Mouse (Mus musculus): ENCODE results near the gene Ubac2. TPM values are rescaled to one million over a fixed set of nuclear protein-coding genes. Genes with fewer than 3 reads are reported as not detected.

Gene Ubac2
- total RNA-seq, 2 experiments from 2014 or later: 25.3 to 27.3 TPM

- intact Hi-C loops (cut with DNase I): no loop called here
- DNase-seq: no peak
Measured at GRCm38 (mm10) chr14:121946728-121947127, 68.3 kb downstream of the Ubac2 start.

GRCm38 (mm10) chr14:121947201-121947760 lies 68.9 kb downstream of the Ubac2 start:
- no peak for DNase-seq
- intact Hi-C loops (cut with DNase I): no loop called here

- DNase-seq: no peak
- intact Hi-C loops (cut with DNase I): no loop called here
Measured at GRCm38 (mm10) chr14:121947966-121948365, 69.5 kb downstream of the Ubac2 start.

- intact Hi-C loops (cut with DNase I): no loop called here
- DNase-seq: no peak
Measured at GRCm38 (mm10) chr14:121949436-121949835, 71.0 kb downstream of the Ubac2 start.

GRCm38 (mm10) chr14:121949897-121950296 lies 71.5 kb downstream of the Ubac2 start:
- intact Hi-C loops (cut with DNase I): no loop called here
- no peak for DNase-seq

- intact Hi-C loops (cut with DNase I): no loop called here
- DNase-seq: no peak
Measured at GRCm38 (mm10) chr14:121951399-121952045, 73.1 kb downstream of the Ubac2 start.

GRCm38 (mm10) chr14:121952046-121952400 lies 73.6 kb downstream of the Ubac2 start:
- no peak for DNase-seq
- intact Hi-C loops (cut with DNase I): no loop called here

- intact Hi-C loops (cut with DNase I): no loop called here
- DNase-seq: no peak
Measured at GRCm38 (mm10) chr14:121954129-121954528, 75.7 kb downstream of the Ubac2 start.

- DNase-seq: no peak
- intact Hi-C loops (cut with DNase I): no loop called here
Measured at GRCm38 (mm10) chr14:121954608-121955007, 76.2 kb downstream of the Ubac2 start.

GRCm38 (mm10) chr14:121955176-121955795 lies 76.9 kb downstream of the Ubac2 start:
- intact Hi-C loops (cut with DNase I): no loop called here
- no peak for DNase-seq

- intact Hi-C loops (cut with DNase I): no loop called here
- DNase-seq: no peak
Measured at GRCm38 (mm10) chr14:121956291-121956690, 77.9 kb downstream of the Ubac2 start.

GRCm38 (mm10) chr14:121957176-121957871 lies 78.9 kb downstream of the Ubac2 start:
- no peak for DNase-seq
- intact Hi-C loops (cut with DNase I): no loop called here

- intact Hi-C loops (cut with DNase I): no loop called here
- no peak for DNase-seq
Measured at GRCm38 (mm10) chr14:121958041-121958750, 79.8 kb downstream of the Ubac2 start.

GRCm38 (mm10) chr14:121958751-121959537 lies 80.5 kb downstream of the Ubac2 start:
- DNase-seq: no peak
- intact Hi-C loops (cut with DNase I): no loop called here

GRCm38 (mm10) chr14:121959538-121959980 lies 81.1 kb downstream of the Ubac2 start:
- no peak for DNase-seq
- intact Hi-C loops (cut with DNase I): no loop called here

- intact Hi-C loops (cut with DNase I): no loop called here
- no peak for DNase-seq
Measured at GRCm38 (mm10) chr14:121960031-121960430, 81.6 kb downstream of the Ubac2 start.

GRCm38 (mm10) chr14:121960531-121960930 lies 82.1 kb downstream of the Ubac2 start:
- DNase-seq: no peak
- intact Hi-C loops (cut with DNase I): no loop called here

GRCm38 (mm10) chr14:121960997-121961396 lies 82.6 kb downstream of the Ubac2 start:
- intact Hi-C loops (cut with DNase I): no loop called here
- no peak for DNase-seq

- intact Hi-C loops (cut with DNase I): no loop called here
- no peak for DNase-seq
Measured at GRCm38 (mm10) chr14:121961496-121962127, 83.2 kb downstream of the Ubac2 start.
